Mouse (Mus musculus) myocyte (in vitro differentiated cells): ENCODE measurements at regions not wholly inside any gene's neighbourhood (a gene's known extent, or its start where the extent isn't known, plus 50 kb on each side); places are given as distances from the start of the nearest gene placed in this dataset.

Source experiments
- E2F4 ChIP-seq: IDR thresholded peaks from one replicate; pipeline ENCODE4 v1.6.1; 2011; ENCODE audit warnings: mild to moderate bottlenecking, control low read depth, moderate library complexity; ENCODE audit not compliant: insufficient read depth
- MAX ChIP-seq: IDR thresholded peaks from one replicate; pipeline ENCODE4 v1.6.1; 2011; ENCODE audit warnings: low read depth, mild to moderate bottlenecking, control low read depth
- POLR2A ChIP-seq: IDR thresholded peaks from one replicate; pipeline ENCODE4 v1.6.1; 2011; ENCODE audit warnings: low read depth, mild to moderate bottlenecking, control low read depth, moderate library complexity; ENCODE audit not compliant: insufficient read length

- TF ChIP-seq MAX, result no peak
- no peak for TF ChIP-seq POLR2A
- no peak for TF ChIP-seq E2F4
Observed at GRCm38 (mm10) chr5:125931502-125931901, 399.9 kb downstream of the Tmem132b start.
